Mouse (Mus musculus) intestine, embryonic 16.5 days (tissue): ENCODE results near the gene 0610012G03Rik. TPM values are rescaled to one million over a fixed set of nuclear protein-coding genes. Genes with fewer than 3 reads are reported as not detected.

Experiments used
- ATAC-seq: fragments of 200-750 bp; cut with Nextera tagmentation; 2 replicates; pipeline ENCODE4 v1.8.0; 2017; ENCODE audit warnings: moderate TSS enrichment, moderate library complexity
- H3K27ac ChIP-seq: fragments of 300-500 bp; sonication (generic); 2 replicates; pipeline ENCODE4 v1.5.1; 2014; ENCODE audit warnings: mild to moderate bottlenecking, low read length
- H3K27me3 ChIP-seq: fragments of 300-500 bp; sonication (generic); replicated peaks from 2 replicates; pipeline ENCODE4 v1.6.1; 2014; ENCODE audit warnings: low read length, control low read depth, mixed read lengths; ENCODE audit not compliant: control insufficient read depth, insufficient read depth
- H3K36me3 ChIP-seq: fragments of 300-500 bp; sonication (generic); 2 replicates; pipeline ENCODE4 v1.6.1; 2014; ENCODE audit warnings: low read length, control low read depth; ENCODE audit not compliant: control insufficient read depth, insufficient read depth
- H3K4me1 ChIP-seq: fragments of 300-500 bp; sonication (generic); 2 replicates; pipeline ENCODE4 v1.6.1; 2014; ENCODE audit warnings: low read length, control low read depth, mixed read lengths; ENCODE audit not compliant: control insufficient read depth, insufficient read depth
- H3K4me2 ChIP-seq: fragments of 300-500 bp; sonication (generic); 2 replicates; pipeline ENCODE4 v1.6.1; 2014; ENCODE audit warnings: low read depth, low read length, control low read depth
- H3K4me3 ChIP-seq: fragments of 300-500 bp; sonication (generic); 2 replicates; pipeline ENCODE4 v1.5.1; 2014; ENCODE audit warnings: mild to moderate bottlenecking, low read length
- H3K9ac ChIP-seq: fragments of 300-500 bp; sonication (generic); 2 replicates; pipeline ENCODE4 v1.6.1; 2014; ENCODE audit warnings: low read depth, low read length
- H3K9me3 ChIP-seq: fragments of 300-500 bp; sonication (generic); 2 replicates; pipeline ENCODE4 v1.6.1; 2016; ENCODE audit warnings: low read length, control low read depth; ENCODE audit not compliant: control insufficient read depth
- WGBS: fragments of 180-500 bp; shearing (Covaris S2); extraction: QIAGEN DNeasy Blood & Tissue Kit; methylation state at CpG from one replicate; pipeline ENCODE4 v1.1.7; 2014; 5-methylcytosine and 5-hydroxymethylcytosine counted together
- polyA plus RNA-seq: library from polyadenylated mRNA; unstranded; fragments of >200 nt; fragmentation: Nextera tagmentation; extraction: Ambion mirVana; gene quantifications from 2 replicates; pipeline ENCODE4 v1.2.1, GENCODE M21; 2015

The 0610012G03Rik gene
- polyA plus RNA-seq, 1 experiment from 2014 or later = 140 TPM

DNA sequence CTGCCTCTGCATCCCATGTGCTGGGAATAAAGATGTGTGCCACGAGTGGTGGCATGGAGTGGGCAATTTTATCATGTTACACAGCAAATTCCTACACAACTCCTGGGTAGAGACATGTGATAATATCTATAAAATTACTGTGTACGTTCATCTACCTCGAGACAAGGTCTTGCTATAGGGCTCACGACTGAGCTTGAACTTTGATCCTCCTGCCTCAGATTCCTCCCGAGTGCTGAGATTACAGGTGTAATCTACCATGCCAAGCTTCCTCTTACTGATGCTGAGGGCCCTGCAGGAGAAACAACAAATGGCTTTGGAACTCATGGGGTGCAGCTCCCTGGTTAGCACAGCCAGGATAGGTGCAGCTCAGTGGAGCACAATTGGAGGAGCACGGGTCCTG is 23.9 kb downstream of the 0610012G03Rik start:
- Histone ChIP-seq H3K27ac (no peak overlapping the region), H3K4me3 (no peak overlapping the region), H3K36me3 (no peaks in the 10 kb centered on the region), H3K9me3 (no peaks in the 10 kb centered on the region), H3K4me2 (no peak overlapping the region), H3K9ac (no peak overlapping the region), H3K4me1 (no peaks in the 10 kb centered on the region), H3K27me3 (no peaks in the 10 kb centered on the region)
- 70% methylated on average over 6 of the region's 6 CpGs for WGBS
- ATAC-seq = 0 out of 2 replicates have a peak, but pooled peaks have one; percentile 50

- H3K9ac ChIP-seq = peak overlapping the region; percentile 62
- peaks cover 4% of the 10 kb centered on the region for H3K4me1 ChIP-seq
- H3K4me2 ChIP-seq = peak overlapping the region; percentile 66
- peak; percentile 73 for ATAC-seq
- H3K36me3 ChIP-seq = no peaks in the 10 kb centered on the region
- peak overlapping the region; percentile 23 for H3K4me3 ChIP-seq
- 3% methylated on average over 14 of the region's 14 CpGs for WGBS
- H3K27me3 ChIP-seq = no peaks in the 10 kb centered on the region
- H3K9me3 ChIP-seq = no peaks in the 10 kb centered on the region
- peak overlapping the region; percentile 77 for H3K27ac ChIP-seq
These were observed 30.0 kb downstream of the 0610012G03Rik start for GRCm38 (mm10) chr16:31918248-31918724.

GRCm38 (mm10) chr16:31917776-31918175 is 30.5 kb downstream of the 0610012G03Rik start:
- 57% methylated on average over 11 of the region's 11 CpGs for WGBS
- Histone ChIP-seq H3K4me3 (peak overlapping the region; percentile 23), H3K27me3 (no peaks in the 10 kb centered on the region), H3K36me3 (no peaks in the 10 kb centered on the region), H3K9ac (peak overlapping the region; percentile 62), H3K4me2 (peak overlapping the region; percentile 66), H3K4me1 (peaks cover 4% of the 10 kb centered on the region), H3K9me3 (no peaks in the 10 kb centered on the region), H3K27ac (peak overlapping the region; percentile 77)
- ATAC-seq = peak; percentile 93

DNA sequence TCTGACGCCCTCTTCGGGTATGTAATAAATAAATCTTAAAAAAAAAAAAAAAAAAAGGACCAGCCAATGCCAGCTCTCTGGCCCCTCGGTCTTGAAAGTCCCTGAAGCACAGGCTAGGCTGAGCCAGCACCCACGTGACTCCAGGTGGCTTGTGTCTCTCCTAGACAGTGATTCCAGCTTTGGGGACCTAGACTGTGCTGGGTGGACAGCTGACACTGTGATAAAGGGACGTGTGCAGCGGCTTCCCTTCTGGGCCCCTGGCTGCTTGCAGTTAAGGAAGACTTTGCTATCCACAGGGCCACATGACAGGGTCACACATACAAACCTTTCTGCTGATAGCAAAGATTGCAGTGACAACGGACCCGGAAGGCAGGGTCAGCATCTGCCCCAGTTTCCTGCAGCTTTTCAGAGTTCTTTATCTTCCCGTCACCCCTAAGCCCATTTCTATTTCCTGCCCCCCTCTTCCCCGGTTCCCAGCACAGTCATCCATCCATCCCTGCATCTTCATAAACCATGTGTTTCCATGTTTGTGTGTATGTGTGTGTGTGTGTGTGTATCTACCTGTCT is 37.9 kb downstream of the 0610012G03Rik start:
- peaks cover 16% of the 10 kb centered on the region for H3K4me1 ChIP-seq
- H3K36me3 ChIP-seq = no peaks in the 10 kb centered on the region
- no peak overlapping the region for H3K4me3 ChIP-seq
- H3K27ac ChIP-seq = no peak overlapping the region
- no peak overlapping the region for H3K4me2 ChIP-seq
- no peaks in the 10 kb centered on the region for H3K27me3 ChIP-seq
- no peak overlapping the region for H3K9ac ChIP-seq
- H3K9me3 ChIP-seq = no peaks in the 10 kb centered on the region
- peak; percentile 76 for ATAC-seq
- WGBS = 52% methylated on average over 10 of the region's 10 CpGs

- WGBS = 65% methylated on average over 11 of the region's 11 CpGs
- Histone ChIP-seq H3K4me2 (no peak overlapping the region), H3K4me1 (peaks cover 16% of the 10 kb centered on the region), H3K9ac (no peak overlapping the region), H3K9me3 (no peaks in the 10 kb centered on the region), H3K27me3 (no peaks in the 10 kb centered on the region), H3K27ac (no peak overlapping the region), H3K36me3 (no peaks in the 10 kb centered on the region), H3K4me3 (no peak overlapping the region)
- ATAC-seq = no peak
These were observed 39.3 kb downstream of the 0610012G03Rik start for GRCm38 (mm10) chr16:31908959-31909358.

DNA sequence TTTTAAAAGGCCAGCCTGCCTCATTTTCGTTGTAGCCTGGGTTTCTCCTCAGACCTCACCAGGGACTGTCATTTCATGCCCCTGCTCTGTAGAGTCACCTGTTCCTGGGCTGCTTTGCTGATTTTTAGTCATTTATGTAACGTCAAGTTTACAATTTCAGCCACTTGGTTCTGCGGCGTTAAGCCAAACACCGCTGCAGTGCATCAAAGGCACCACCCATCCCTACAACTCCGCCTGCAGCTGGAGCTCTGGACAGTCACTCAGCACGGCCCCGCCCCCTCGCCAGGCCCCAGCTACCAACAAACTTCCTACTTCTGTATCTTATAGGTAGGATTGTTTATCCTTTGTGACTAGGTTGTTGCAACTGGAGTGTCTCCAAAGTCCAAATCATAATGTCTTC is 41.4 kb downstream of the 0610012G03Rik start:
- H3K9me3 ChIP-seq = no peaks in the 10 kb centered on the region
- H3K9ac ChIP-seq = peak overlapping the region; percentile 39
- peak overlapping the region; percentile 35 for H3K4me3 ChIP-seq
- peak; percentile 52; the same call in 1 of the 2 replicates for ATAC-seq
- H3K4me2 ChIP-seq = peak overlapping the region; percentile 71
- no peaks in the 10 kb centered on the region for H3K27me3 ChIP-seq
- H3K36me3 ChIP-seq = no peaks in the 10 kb centered on the region
- peak overlapping the region; percentile 76 for H3K27ac ChIP-seq
- 5% methylated on average over 9 of the region's 9 CpGs for WGBS
- peaks cover 16% of the 10 kb centered on the region for H3K4me1 ChIP-seq

GRCm38 (mm10) chr16:31905891-31906825 is 42.1 kb downstream of the 0610012G03Rik start:
- Histone ChIP-seq H3K4me1 (peaks cover 16% of the 10 kb centered on the region), H3K4me3 (peak overlapping the region; percentile 35), H3K4me2 (peak overlapping the region; percentile 71), H3K27me3 (no peaks in the 10 kb centered on the region), H3K9ac (peak overlapping the region; percentile 39), H3K36me3 (no peaks in the 10 kb centered on the region), H3K27ac (peak overlapping the region; percentile 76), H3K9me3 (no peaks in the 10 kb centered on the region)
- ATAC-seq = peak; percentile 80
- WGBS = 25% methylated on average over 20 of the region's 20 CpGs

DNA sequence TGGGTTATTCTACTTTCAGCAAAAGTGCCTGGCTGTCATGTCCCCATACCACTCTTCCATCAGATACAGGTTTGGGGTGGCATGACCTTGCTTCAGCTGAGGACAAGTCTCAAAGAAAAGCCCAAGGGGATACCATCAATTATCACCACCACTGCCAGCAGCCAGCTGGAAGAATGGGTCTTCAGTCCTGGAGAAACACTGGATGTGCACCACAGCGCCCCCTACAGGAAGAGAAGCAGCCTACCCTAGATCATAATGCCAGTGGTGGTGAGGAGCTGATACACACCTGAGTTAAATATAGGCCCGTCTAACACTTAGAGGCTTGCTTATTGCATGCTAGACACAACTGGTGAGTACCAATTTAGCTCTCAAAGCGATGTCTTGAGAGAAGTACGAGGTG is 43.0 kb downstream of the 0610012G03Rik start:
- H3K27ac ChIP-seq = peak overlapping the region; percentile 56; the same call in 1 of the 2 replicates
- 70% methylated on average over 4 of the region's 4 CpGs for WGBS

DNA sequence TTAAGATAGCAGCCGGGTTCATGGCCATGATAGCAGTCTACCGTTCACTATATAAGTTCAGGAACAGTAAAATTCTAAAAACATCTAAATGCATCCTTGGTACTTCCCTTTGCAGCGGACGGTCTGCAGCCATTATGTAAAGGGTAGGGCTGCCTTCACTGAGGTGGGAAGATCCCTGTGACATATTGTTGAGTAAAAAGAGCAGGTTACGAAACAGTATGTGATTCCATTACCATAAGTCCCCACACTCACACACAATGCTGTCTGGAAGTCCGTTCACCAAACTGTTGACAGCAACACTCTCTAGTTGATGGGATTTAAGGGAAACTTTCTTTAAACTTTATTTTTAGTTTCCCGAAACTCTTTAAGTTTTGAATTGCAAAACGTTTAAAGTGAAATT is 45.1 kb downstream of the 0610012G03Rik start:
- no peak overlapping the region for H3K4me2 ChIP-seq
- H3K27me3 ChIP-seq = no peaks in the 10 kb centered on the region
- H3K9ac ChIP-seq = no peak overlapping the region
- no peaks in the 10 kb centered on the region for H3K36me3 ChIP-seq
- no peak overlapping the region for H3K4me3 ChIP-seq
- ATAC-seq = no peak
- H3K9me3 ChIP-seq = peaks cover 9% of the 10 kb centered on the region; the same call in 1 of the 2 replicates
- WGBS = 87% methylated on average over 8 of the region's 8 CpGs
- H3K4me1 ChIP-seq = peaks cover 16% of the 10 kb centered on the region
- H3K27ac ChIP-seq = no peak overlapping the region

More for the DNA sequence above, 43.0 kb downstream of the 0610012G03Rik start:
- Histone ChIP-seq H3K9me3 (0 out of 2 replicates have a peak, but pooled peaks cover under 1% of the 10 kb centered on the region), H3K4me1 (peaks cover 16% of the 10 kb centered on the region), H3K27me3 (no peaks in the 10 kb centered on the region), H3K36me3 (no peaks in the 10 kb centered on the region), H3K4me2 (no peak overlapping the region), H3K9ac (no peak overlapping the region), H3K4me3 (no peak overlapping the region)
- no peak for ATAC-seq
